In the genomic region with DNA sequence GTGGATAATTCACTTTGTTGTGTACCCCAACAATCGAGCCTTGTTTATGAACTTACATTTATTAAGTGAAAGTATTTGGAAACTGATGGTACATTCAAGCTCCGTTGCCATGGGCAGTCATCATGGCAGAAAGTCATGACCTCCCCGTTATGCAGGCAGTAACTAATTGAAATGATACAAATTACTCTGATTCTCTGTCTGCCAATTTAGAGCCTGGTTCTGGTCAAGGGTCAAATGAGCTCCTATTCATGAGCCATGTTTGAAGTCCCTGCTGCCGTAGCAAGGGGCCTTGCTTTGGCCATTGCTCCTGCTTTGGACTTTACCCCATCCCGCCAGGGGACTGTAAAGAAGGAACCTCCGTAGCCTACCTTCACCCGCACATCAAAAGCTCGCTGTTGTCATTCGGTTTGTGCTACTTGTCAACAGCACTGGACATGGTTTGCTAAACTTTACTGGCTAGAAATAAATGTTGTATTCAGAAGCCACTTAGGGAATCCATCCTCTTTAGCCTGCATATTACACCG, we compare ENCODE assay signal across 21 mouse cellular contexts.
A peak's percentile ranks its signal among the peaks of the same experiment; 100 is the strongest.
DNase-seq lines count a peak whose midpoint lies in the region; ATAC-seq lines count a peak whose summit lies in the region.
"Had no signal": no experiment of that assay in that cellular context is flagged by ENCODE, and none has a peak within 500 bp of the region (broad histone marks: within the 10 kb centered on the region; RNA-seq: fewer than 3 reads in every experiment).

No protein-coding gene starts in this region.

- no peak overlapping the region for H3K4me3 ChIP-seq in kidney, embryonic 16.5 days (ENCODE audit: low read length)
- no peak overlapping the region for H3K4me3 ChIP-seq in intestine, embryonic 14.5 days (ENCODE audit: low read depth, low read length)
- H3K4me3 ChIP-seq: forebrain, embryonic 10.5 days; heart, adult 2 months; heart, embryonic 15.5 days; limb, embryonic 12.5 days; liver, embryonic 12.5 days; megakaryocyte, embryonic 14.5 days had no signal

- no peaks in the 10 kb centered on the region for H3K27me3 ChIP-seq in kidney, embryonic 16.5 days (ENCODE audit: insufficient read depth, low read length)
- H3K27me3 ChIP-seq in intestine, embryonic 14.5 days (replicated peaks; ENCODE audit: control insufficient read depth, insufficient read depth, low read length) = no peaks in the 10 kb centered on the region
- H3K27me3 ChIP-seq: heart, embryonic 15.5 days; limb, embryonic 12.5 days; liver, embryonic 12.5 days; megakaryocyte, embryonic 14.5 days had no signal

- DNase-seq in kidney, adult 18-20 months = peak; percentile 3
- peak; percentile 57 for DNase-seq in embryo, embryonic 10.5 days (ENCODE audit: low spot score)
- DNase-seq in intestine, embryonic 14.5 days (ENCODE audit: low spot score) = no peak
- peak; percentile 37 for DNase-seq in retina, postnatal 1 day
- no peak for DNase-seq in frontal cortex, postnatal 36 days (ENCODE audit: low spot score in 2 of 2)
- DNase-seq in frontal cortex, postnatal 10 days (ENCODE audit: low spot score in 2 of 2) = no peak
- DNase-seq: adrenal gland, adult 2 months; cerebellum, adult 8-10 months; forebrain, postnatal 0 days; gastrocnemius, postnatal 14 days; heart, adult 2 months; heart, postnatal 4 days; lung, adult 2 months; right cerebral cortex, postnatal 4 days; thymus, adult 2 months had no signal

- H3K9ac ChIP-seq in kidney, embryonic 16.5 days (replicated peaks; ENCODE audit: low read length) = no peak overlapping the region
- no peak overlapping the region for H3K9ac ChIP-seq in intestine, embryonic 14.5 days (ENCODE audit: low read length)
- H3K9ac ChIP-seq: forebrain, postnatal 0 days; heart, embryonic 15.5 days; limb, embryonic 12.5 days; liver, embryonic 12.5 days had no signal

- no peaks in the 10 kb centered on the region for H3K4me1 ChIP-seq in kidney, embryonic 16.5 days (ENCODE audit: insufficient read depth, low read length)
- H3K4me1 ChIP-seq in intestine, embryonic 14.5 days (replicated peaks; ENCODE audit: control insufficient read depth, insufficient read depth, low read length) = no peaks in the 10 kb centered on the region
- H3K4me1 ChIP-seq: heart, embryonic 15.5 days; limb, embryonic 12.5 days; liver, embryonic 12.5 days; megakaryocyte, embryonic 14.5 days had no signal

- no peak overlapping the region for H3K4me2 ChIP-seq in kidney, embryonic 16.5 days (replicated peaks; ENCODE audit: low read depth, low read length)
- H3K4me2 ChIP-seq in intestine, embryonic 14.5 days (ENCODE audit: low read length) = peak overlapping the region; percentile 20
- H3K4me2 ChIP-seq: heart, embryonic 15.5 days; limb, embryonic 12.5 days; liver, embryonic 12.5 days had no signal

- no peak overlapping the region for H3K27ac ChIP-seq in kidney, embryonic 16.5 days (ENCODE audit: low read length)
- no peak overlapping the region for H3K27ac ChIP-seq in intestine, embryonic 14.5 days (ENCODE audit: low read depth)
- H3K27ac ChIP-seq: forebrain, embryonic 10.5 days; heart, adult 2 months; heart, embryonic 15.5 days; limb, embryonic 12.5 days; liver, embryonic 12.5 days had no signal

- 68% methylated on average over 10 of the region's 10 CpGs for WGBS in kidney, embryonic 16.5 days
- WGBS in intestine, embryonic 14.5 days = 68% methylated on average over 10 of the region's 10 CpGs

- no peak for ATAC-seq in kidney, embryonic 16.5 days (ENCODE audit: low FRiP score, low TSS enrichment)
- ATAC-seq in intestine, embryonic 14.5 days (replicated peaks; ENCODE audit: low FRiP score, low TSS enrichment, low read depth) = 0 out of 2 replicates have a peak, but pooled peaks have one; percentile 40
- ATAC-seq: forebrain, postnatal 0 days; liver, embryonic 12.5 days had no signal

- no peaks in the 10 kb centered on the region for H3K9me3 ChIP-seq in kidney, embryonic 16.5 days (ENCODE audit: low read length)
- H3K9me3 ChIP-seq in intestine, embryonic 14.5 days (ENCODE audit: control insufficient read depth, low read length) = no peaks in the 10 kb centered on the region
- H3K9me3 ChIP-seq: forebrain, embryonic 10.5 days; heart, embryonic 15.5 days; limb, embryonic 12.5 days; liver, embryonic 12.5 days; megakaryocyte, embryonic 14.5 days had no signal

- no peaks in the 10 kb centered on the region for H3K36me3 ChIP-seq in kidney, embryonic 16.5 days (ENCODE audit: insufficient read depth, low read length)
- H3K36me3 ChIP-seq in intestine, embryonic 14.5 days (ENCODE audit: control insufficient read depth, insufficient read depth, low read length) = no peaks in the 10 kb centered on the region
- H3K36me3 ChIP-seq: forebrain, embryonic 10.5 days; heart, embryonic 15.5 days; limb, embryonic 12.5 days; liver, embryonic 12.5 days had no signal

Comparison
In these comparisons a context has a peak if more than half of its experiments do, and no peak if none do; other contexts are left out.
1. DNase-seq: peak in kidney, adult 18-20 months (single experiment), embryo, embryonic 10.5 days (single experiment) and retina, postnatal 1 day (single experiment); none in intestine, embryonic 14.5 days (single experiment), frontal cortex, postnatal 36 days (0 of 2) and frontal cortex, postnatal 10 days (0 of 2).